Mouse (Mus musculus) hindbrain, embryonic 13.5 days (tissue): ENCODE results near the gene Kif1b. TPM values are rescaled to one million over a fixed set of nuclear protein-coding genes. Genes with fewer than 3 reads are reported as not detected.

ENCODE experiments used
- ATAC-seq: fragments of 200-750 bp; cut with Nextera tagmentation; 2 replicates; pipeline ENCODE4 v1.8.0; 2017; ENCODE audit warnings: moderate TSS enrichment; ENCODE audit not compliant: low FRiP score
- H3K27ac ChIP-seq: fragments of 300-500 bp; sonication (generic); 2 replicates; pipeline ENCODE4 v1.5.1; 2015; ENCODE audit warnings: inconsistent platforms, mild to moderate bottlenecking, moderate library complexity
- H3K27me3 ChIP-seq: fragments of 300-500 bp; sonication (generic); 2 replicates; pipeline ENCODE4 v1.6.1; 2015; ENCODE audit warnings: mild to moderate bottlenecking, inconsistent platforms
- H3K36me3 ChIP-seq: fragments of 300-500 bp; sonication (generic); 2 replicates; pipeline ENCODE4 v1.6.1; 2015; ENCODE audit warnings: mild to moderate bottlenecking, inconsistent platforms
- H3K4me1 ChIP-seq: fragments of 300-500 bp; sonication (generic); replicated peaks from 2 replicates; pipeline ENCODE4 v1.6.1; 2015; ENCODE audit warnings: inconsistent platforms
- H3K4me2 ChIP-seq: fragments of 300-500 bp; sonication (generic); 2 replicates; pipeline ENCODE4 v1.6.1; 2015; ENCODE audit warnings: inconsistent platforms, mild to moderate bottlenecking, moderate library complexity
- H3K4me3 ChIP-seq: fragments of 300-500 bp; sonication (generic); 2 replicates; pipeline ENCODE4 v1.5.1; 2015; ENCODE audit warnings: mild to moderate bottlenecking, inconsistent platforms
- H3K9ac ChIP-seq: fragments of 300-500 bp; sonication (generic); 2 replicates; pipeline ENCODE4 v1.6.1; 2015; ENCODE audit warnings: mild to moderate bottlenecking, inconsistent platforms
- H3K9me3 ChIP-seq: fragments of 300-500 bp; sonication (generic); 2 replicates; pipeline ENCODE4 v1.6.1; 2016; ENCODE audit warnings: inconsistent platforms
- WGBS: fragments of 180-500 bp; shearing (Covaris S2); methylation state at CpG from one replicate; pipeline ENCODE4 v1.1.7; 2015; 5-methylcytosine and 5-hydroxymethylcytosine counted together
- polyA plus RNA-seq: library from polyadenylated mRNA; unstranded; fragments of >200 nt; fragmentation: Nextera tagmentation; extraction: Ambion mirVana; gene quantifications from 2 replicates; pipeline ENCODE4 v1.2.1, GENCODE M21; 2015

Gene Kif1b
- polyA plus RNA-seq, 1 experiment from 2014 or later = 155 TPM

- no peak overlapping the region for H3K9ac ChIP-seq
- WGBS = 86% methylated on average over 5 of the region's 5 CpGs
- ATAC-seq = no peak
- no peaks in the 10 kb centered on the region for H3K27me3 ChIP-seq
- no peak overlapping the region for H3K4me2 ChIP-seq
- H3K4me3 ChIP-seq = no peak overlapping the region
- no peaks in the 10 kb centered on the region for H3K9me3 ChIP-seq
- H3K36me3 ChIP-seq = no peaks in the 10 kb centered on the region
- no peak overlapping the region for H3K27ac ChIP-seq
- H3K4me1 ChIP-seq = peaks cover 17% of the 10 kb centered on the region
Measured at GRCm38 (mm10) chr4:149311996-149312395, 4.5 kb upstream of the Kif1b start.

GRCm38 (mm10) chr4:149308491-149308820 is 963 bp upstream of the Kif1b start:
- no peaks in the 10 kb centered on the region for H3K36me3 ChIP-seq
- H3K4me2 ChIP-seq = peak overlapping the region; percentile 59
- peak overlapping the region; percentile 78 for H3K9ac ChIP-seq
- no peaks in the 10 kb centered on the region for H3K9me3 ChIP-seq
- no peak for ATAC-seq
- peaks cover 41% of the 10 kb centered on the region for H3K4me1 ChIP-seq
- no peaks in the 10 kb centered on the region for H3K27me3 ChIP-seq
- WGBS = 26% methylated on average over 3 of the region's 3 CpGs
- peak overlapping the region; percentile 99 for H3K27ac ChIP-seq
- peak overlapping the region; percentile 98 for H3K4me3 ChIP-seq

GRCm38 (mm10) chr4:149306712-149307595 is 539 bp downstream of the Kif1b start:
- no peaks in the 10 kb centered on the region for H3K9me3 ChIP-seq
- peak overlapping the region; percentile 100 for H3K9ac ChIP-seq
- H3K36me3 ChIP-seq = no peaks in the 10 kb centered on the region
- peaks cover 50% of the 10 kb centered on the region for H3K4me1 ChIP-seq
- H3K4me2 ChIP-seq = peak overlapping the region; percentile 69
- no peaks in the 10 kb centered on the region for H3K27me3 ChIP-seq
- H3K4me3 ChIP-seq = peak overlapping the region; percentile 98
- H3K27ac ChIP-seq = peak overlapping the region; percentile 99
- ATAC-seq = peak; percentile 63
- under 1% methylated on average over 63 of the region's 83 CpGs for WGBS

- no peaks in the 10 kb centered on the region for H3K36me3 ChIP-seq
- H3K4me2 ChIP-seq = peak overlapping the region; percentile 69
- 27% methylated on average over 14 of the region's 14 CpGs for WGBS
- H3K4me1 ChIP-seq = peaks cover 59% of the 10 kb centered on the region
- H3K9me3 ChIP-seq = no peaks in the 10 kb centered on the region
- no peak for ATAC-seq
- peak overlapping the region; percentile 98 for H3K4me3 ChIP-seq
- peak overlapping the region; percentile 99 for H3K27ac ChIP-seq
- H3K9ac ChIP-seq = peak overlapping the region; percentile 100
- no peaks in the 10 kb centered on the region for H3K27me3 ChIP-seq
Measured at GRCm38 (mm10) chr4:149305761-149306711, 1.5 kb downstream of the Kif1b start.

DNA sequence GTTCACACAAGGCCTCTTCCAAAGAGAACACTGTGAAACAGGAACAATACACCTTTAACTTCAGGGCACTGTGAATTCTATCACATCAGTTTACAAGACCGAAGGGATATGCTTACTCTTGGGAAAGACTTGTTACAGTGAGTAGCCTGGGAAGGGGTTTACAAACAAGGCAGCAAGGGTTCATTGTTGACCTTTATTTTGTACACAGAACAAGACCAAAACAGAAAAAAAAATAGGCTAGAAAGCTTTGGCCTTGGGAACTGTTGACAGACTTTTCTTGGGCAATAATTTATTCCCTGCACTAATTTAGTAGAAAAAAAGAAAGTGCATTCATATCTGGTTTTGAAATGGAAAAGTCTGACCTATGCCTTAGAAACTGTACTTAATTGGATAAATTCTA is 3.0 kb downstream of the Kif1b start:
- Histone ChIP-seq H3K36me3 (no peaks in the 10 kb centered on the region), H3K4me2 (peak overlapping the region; percentile 44), H3K27ac (no peak overlapping the region), H3K9me3 (no peaks in the 10 kb centered on the region), H3K4me3 (0 out of 2 replicates have a peak overlapping the region, but pooled peaks have one; percentile 11), H3K4me1 (peaks cover 64% of the 10 kb centered on the region), H3K9ac (no peak overlapping the region), H3K27me3 (no peaks in the 10 kb centered on the region)
- WGBS = 60% methylated on average over 1 of the region's 1 CpGs
- ATAC-seq = no peak

DNA sequence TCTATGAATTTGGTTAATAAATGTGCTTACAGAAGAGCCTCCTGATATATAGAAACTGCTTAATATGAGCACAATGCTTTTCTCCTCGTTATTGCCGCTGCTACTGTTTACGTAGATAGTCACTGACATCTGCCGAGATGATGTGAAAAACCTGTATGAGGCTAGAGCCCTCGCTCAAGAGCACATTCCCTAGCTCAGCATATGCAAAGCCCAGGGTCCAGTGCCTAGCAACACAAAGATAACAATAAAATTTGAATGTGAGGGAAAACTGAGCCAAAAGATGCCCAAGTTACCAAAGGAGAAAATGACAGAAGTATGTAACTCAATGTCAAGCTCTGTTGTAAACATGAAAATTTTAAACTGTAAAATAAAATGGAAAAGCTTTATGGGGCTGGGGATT is 4.0 kb downstream of the Kif1b start:
- 0 out of 2 replicates have a peak overlapping the region, but pooled peaks have one; percentile 29 for H3K9ac ChIP-seq
- ATAC-seq = no peak
- no peak overlapping the region for H3K27ac ChIP-seq
- H3K4me2 ChIP-seq = peak overlapping the region; percentile 44
- no peaks in the 10 kb centered on the region for H3K27me3 ChIP-seq
- no peaks in the 10 kb centered on the region for H3K36me3 ChIP-seq
- H3K4me1 ChIP-seq = peaks cover 55% of the 10 kb centered on the region
- no peaks in the 10 kb centered on the region for H3K9me3 ChIP-seq
- peak overlapping the region; percentile 11; the same call in 1 of the 2 replicates for H3K4me3 ChIP-seq
- WGBS = 36% methylated on average over 5 of the region's 5 CpGs

- Histone ChIP-seq H3K36me3 (no peaks in the 10 kb centered on the region), H3K9me3 (no peaks in the 10 kb centered on the region), H3K4me1 (peaks cover 54% of the 10 kb centered on the region), H3K27me3 (no peaks in the 10 kb centered on the region), H3K4me2 (peak overlapping the region; percentile 44; the same call in 1 of the 2 replicates), H3K9ac (0 out of 2 replicates have a peak overlapping the region, but pooled peaks have one; percentile 40), H3K4me3 (no peak overlapping the region), H3K27ac (no peak overlapping the region)
- 77% methylated on average over 5 of the region's 5 CpGs for WGBS
- ATAC-seq = no peak
Measured at GRCm38 (mm10) chr4:149302751-149303150, 4.7 kb downstream of the Kif1b start.

- no peaks in the 10 kb centered on the region for H3K9me3 ChIP-seq
- H3K4me3 ChIP-seq = no peak overlapping the region
- no peaks in the 10 kb centered on the region for H3K36me3 ChIP-seq
- H3K27me3 ChIP-seq = no peaks in the 10 kb centered on the region
- H3K4me1 ChIP-seq = peaks cover 54% of the 10 kb centered on the region
- WGBS = 60% methylated on average over 3 of the region's 3 CpGs
- H3K4me2 ChIP-seq = no peak overlapping the region
- no peak overlapping the region for H3K27ac ChIP-seq
- ATAC-seq = no peak
- H3K9ac ChIP-seq = no peak overlapping the region
Measured at GRCm38 (mm10) chr4:149302136-149302535, 5.4 kb downstream of the Kif1b start.

- Histone ChIP-seq H3K27me3 (no peaks in the 10 kb centered on the region), H3K4me1 (peaks cover 35% of the 10 kb centered on the region), H3K27ac (no peak overlapping the region), H3K36me3 (peaks cover 4% of the 10 kb centered on the region; the same call in 1 of the 2 replicates), H3K9me3 (no peaks in the 10 kb centered on the region), H3K4me2 (no peak overlapping the region), H3K9ac (no peak overlapping the region), H3K4me3 (no peak overlapping the region)
- WGBS = 87% methylated on average over 2 of the region's 2 CpGs
- no peak for ATAC-seq
Measured at GRCm38 (mm10) chr4:149296501-149296900, 11.0 kb downstream of the Kif1b start.

DNA sequence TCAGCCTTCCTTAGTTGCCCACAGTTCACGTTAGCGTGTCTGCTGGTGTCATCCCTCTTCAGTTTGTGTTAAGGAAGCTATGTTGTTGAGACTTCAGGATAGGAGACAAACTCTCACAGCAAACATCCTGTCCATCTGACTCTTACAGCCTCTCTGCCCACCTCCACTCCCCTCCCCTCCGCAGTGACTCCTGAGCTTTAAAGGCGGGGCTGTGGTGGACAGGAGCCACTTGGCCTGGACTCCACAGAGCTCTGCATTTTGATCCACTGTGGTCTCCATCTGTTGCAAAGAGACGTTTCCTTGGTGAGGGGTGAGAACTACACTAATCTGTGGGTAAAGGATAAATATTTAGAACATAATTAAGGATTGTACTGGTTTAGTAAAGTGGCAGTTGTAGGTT is 14.5 kb downstream of the Kif1b start:
- H3K9me3 ChIP-seq = no peaks in the 10 kb centered on the region
- no peak overlapping the region for H3K9ac ChIP-seq
- H3K4me1 ChIP-seq = peaks cover 25% of the 10 kb centered on the region
- H3K27ac ChIP-seq = no peak overlapping the region
- no peak overlapping the region for H3K4me3 ChIP-seq
- ATAC-seq = no peak
- no peaks in the 10 kb centered on the region for H3K27me3 ChIP-seq
- H3K36me3 ChIP-seq = peaks cover 28% of the 10 kb centered on the region
- no peak overlapping the region for H3K4me2 ChIP-seq
- WGBS = 88% methylated on average over 5 of the region's 5 CpGs

GRCm38 (mm10) chr4:149291061-149291460 is 16.4 kb downstream of the Kif1b start:
- no peak overlapping the region for H3K4me3 ChIP-seq
- WGBS = 83% methylated on average over 9 of the region's 9 CpGs
- H3K4me1 ChIP-seq = peaks cover 31% of the 10 kb centered on the region
- no peak overlapping the region for H3K27ac ChIP-seq
- no peaks in the 10 kb centered on the region for H3K27me3 ChIP-seq
- H3K9me3 ChIP-seq = no peaks in the 10 kb centered on the region
- H3K36me3 ChIP-seq = peaks cover 31% of the 10 kb centered on the region
- no peak for ATAC-seq
- H3K4me2 ChIP-seq = no peak overlapping the region
- no peak overlapping the region for H3K9ac ChIP-seq

- ATAC-seq = no peak
- Histone ChIP-seq H3K4me3 (no peak overlapping the region), H3K4me2 (no peak overlapping the region), H3K4me1 (peaks cover 29% of the 10 kb centered on the region), H3K9ac (no peak overlapping the region), H3K9me3 (no peaks in the 10 kb centered on the region), H3K27ac (no peak overlapping the region), H3K27me3 (no peaks in the 10 kb centered on the region), H3K36me3 (peaks cover 31% of the 10 kb centered on the region)
- WGBS = 92% methylated on average over 7 of the region's 7 CpGs
Measured at GRCm38 (mm10) chr4:149290157-149290750, 17.2 kb downstream of the Kif1b start.
